Mouse (Mus musculus) E14TG2a.4 (cell line): ENCODE data around the gene Zfp119a.

ENCODE experiments used
- CTCF ChIP-seq: conservative IDR thresholded peaks from 2 replicates; pipeline ENCODE4 v1.5.1; 2014; ENCODE audit warnings: low read length
- POU5F1 ChIP-seq: IDR thresholded peaks from 2 replicates; pipeline ENCODE4 v1.6.1; 2014; ENCODE audit warnings: low read length, borderline replicate concordance

DNA sequence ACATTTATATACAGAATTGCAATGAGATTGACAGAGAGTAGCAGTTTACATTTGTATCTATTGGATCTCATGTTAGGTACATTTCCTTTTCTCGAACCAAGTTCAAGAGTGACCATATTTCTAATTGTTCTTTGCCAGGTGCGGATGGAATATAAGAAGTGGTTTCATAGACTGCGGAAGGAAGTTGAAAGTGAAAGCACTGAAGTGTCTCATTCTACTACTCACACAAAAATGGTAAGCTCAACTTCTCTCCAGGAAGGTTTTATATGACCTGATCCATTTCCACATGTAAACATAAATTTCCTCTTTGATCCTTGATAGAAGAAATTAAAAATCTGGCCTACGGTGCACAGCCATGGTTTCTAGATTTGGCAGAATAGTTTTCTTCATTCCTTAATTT lies 35.7 kb downstream of the Zfp119a start:
- no peak for TF ChIP-seq CTCF
- no peak for TF ChIP-seq POU5F1
